7 mouse cellular contexts compared by ENCODE assay signal in the genomic region with DNA sequence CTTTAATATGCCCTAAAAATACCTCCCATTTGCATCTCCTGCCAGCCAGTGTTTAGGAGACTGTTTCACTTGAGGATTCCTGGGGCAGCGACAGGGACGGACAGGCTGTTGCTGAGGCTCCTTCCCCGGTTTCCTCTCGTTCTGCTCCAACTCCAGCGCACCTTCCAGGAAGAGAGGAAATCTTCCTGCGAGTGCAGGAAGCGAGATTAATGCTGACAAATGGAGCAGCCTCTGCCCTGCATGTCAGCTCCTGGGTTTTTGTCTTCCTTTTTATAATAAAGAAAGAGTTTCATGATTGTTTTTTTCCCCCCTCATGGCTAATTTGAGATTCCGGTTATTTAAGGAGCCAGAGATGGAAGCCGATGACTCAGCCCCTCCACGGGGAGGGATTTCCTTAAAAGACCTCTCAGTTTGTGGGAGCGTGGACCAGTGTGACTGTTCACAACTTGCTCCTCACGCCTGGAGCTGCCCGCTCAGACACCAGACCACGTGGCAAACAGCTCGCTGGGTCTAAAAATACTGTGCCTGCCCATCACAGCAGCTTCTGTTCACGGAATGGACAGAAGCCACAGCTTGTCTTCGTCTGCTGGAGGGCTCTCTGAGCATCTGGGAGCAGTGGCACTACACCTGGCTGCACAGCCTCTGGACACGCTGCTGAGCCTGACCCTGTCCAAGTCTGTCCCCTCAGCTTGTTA. TPM values are rescaled to one million over a fixed set of nuclear protein-coding genes. Genes with fewer than 3 reads are reported as not detected.
DNase-seq lines count a peak whose midpoint lies in the region; ATAC-seq and TF ChIP-seq lines count a peak whose summit lies in the region.

No protein-coding gene starts in this region.

- intact Hi-C loops in left cerebral cortex, adult 2 months (cut with DNase I): no loop called here

- ATAC-seq in hindbrain, postnatal 0 days: peak; percentile 61

- H3K27ac ChIP-seq in hindbrain, postnatal 0 days: 0 out of 2 replicates have a peak overlapping the region, but pooled peaks have one; percentile 32
- H3K27ac ChIP-seq in left cerebral cortex, adult 2 months: peak overlapping the region; percentile 61

- 20% methylated on average over 18 of the region's 18 CpGs for WGBS in hindbrain, postnatal 0 days

- no peak for TF ChIP-seq CTCF in hindbrain, postnatal 0 days (IDR thresholded peaks at IDR 0.05; ENCODE audit: low read depth)
- TF ChIP-seq CTCF in left cerebral cortex, adult 2 months (IDR thresholded peaks at IDR 0.05): no peak

- no peak overlapping the region for H3K4me3 ChIP-seq in hindbrain, postnatal 0 days (ENCODE audit: low read length)
- peak overlapping the region; percentile 31 for H3K4me3 ChIP-seq in left cerebral cortex, adult 2 months

- peaks cover 9% of the 10 kb centered on the region; the same call in 1 of the 2 replicates for H3K4me1 ChIP-seq in hindbrain, postnatal 0 days (ENCODE audit: insufficient read depth, low read length)

- no peaks in the 10 kb centered on the region for H3K9me3 ChIP-seq in hindbrain, postnatal 0 days (ENCODE audit: low read length)

- H3K27me3 ChIP-seq in hindbrain, postnatal 0 days (ENCODE audit: insufficient read depth, low read length): no peaks in the 10 kb centered on the region

- no peaks in the 10 kb centered on the region for H3K36me3 ChIP-seq in hindbrain, postnatal 0 days (ENCODE audit: insufficient read depth, low read length)

- H3K9ac ChIP-seq in hindbrain, postnatal 0 days (replicated peaks; ENCODE audit: low read length): no peak overlapping the region

- H3K4me2 ChIP-seq in hindbrain, postnatal 0 days (ENCODE audit: low read depth, low read length): peak overlapping the region; percentile 45

- DNase-seq in adrenal gland, postnatal 36 days: peak; percentile 36 to 50
- DNase-seq in cerebellum, adult 9-10 months: peak; percentile 69
- DNase-seq in gastrocnemius, postnatal 25 days: peak; percentile 59
- peak; percentile 39 for DNase-seq in hindbrain, postnatal 0 days (ENCODE audit: low spot score)
- peak; percentile 70 to 75 for DNase-seq in left cerebral cortex, adult 2 months (ENCODE audit: extremely low spot score in 1 of 2, low spot score in 2 of 2)
- DNase-seq in right cerebral cortex, postnatal 10 days (ENCODE audit: low spot score in 2 of 2): peak; percentile 86 to 92
- DNase-seq in thymus, postnatal 0 days (ENCODE audit: low spot score): no peak

RNA-seq across cellular contexts. Expression of gene Adarb1, which starts 16.5 kb away (rescaled TPM):
- total RNA-seq in adrenal gland, postnatal 36 days (2021): 10 to 100 TPM; 10.8 to 68.2 TPM
- total RNA-seq in gastrocnemius, postnatal 25 days (2021): 1 to 10 TPM; 7.1 to 9.3 TPM
- 46.5 and 65.1 TPM in 2 replicates for total RNA-seq in hindbrain, postnatal 0 days (2014; rRNA removed)
- 18.6 and 21.1 TPM in 2 replicates for polyA plus RNA-seq in hindbrain, postnatal 0 days (2015; fragmentation: Nextera tagmentation; extraction: Ambion mirVana)
- total RNA-seq in left cerebral cortex, adult 2 months (2021): 100 to 1,000 TPM; 139 to 152 TPM
- 1.3 and 1.8 TPM in 2 replicates for polyA plus RNA-seq in thymus, postnatal 0 days (2015; fragmentation: Nextera tagmentation; extraction: Ambion mirVana)
